Mouse (Mus musculus) limb, embryonic 13.5 days (tissue): ENCODE data around the gene Fnbp1. TPM values are rescaled to one million over a fixed set of nuclear protein-coding genes. Genes with fewer than 3 reads are reported as not detected.
"Not testable (repeated sequence)": the region's sequence is repeated elsewhere in the genome, so short reads cannot be mapped to it uniquely, and the experiment has no call there.

Experiments
- ATAC-seq: fragments of 200-750 bp; cut with Nextera tagmentation; 2 replicates; pipeline ENCODE4 v1.8.0; 2017; ENCODE audit warnings: low read depth, moderate number of reproducible peaks, moderate TSS enrichment; ENCODE audit not compliant: low FRiP score
- H3K27ac ChIP-seq: fragments of 300-500 bp; sonication (generic); 2 replicates; pipeline ENCODE4 v1.5.1; 2015; ENCODE audit warnings: inconsistent platforms, mild to moderate bottlenecking, moderate library complexity
- H3K27me3 ChIP-seq: fragments of 300-500 bp; sonication (generic); 2 replicates; pipeline ENCODE4 v1.6.1; 2015; ENCODE audit warnings: mild to moderate bottlenecking, inconsistent platforms
- H3K36me3 ChIP-seq: fragments of 300-500 bp; sonication (generic); 2 replicates; pipeline ENCODE4 v1.6.1; 2015; ENCODE audit warnings: inconsistent platforms, mild to moderate bottlenecking, moderate library complexity
- H3K4me1 ChIP-seq: fragments of 300-500 bp; sonication (generic); 2 replicates; pipeline ENCODE4 v1.6.1; 2015; ENCODE audit warnings: inconsistent platforms
- H3K4me2 ChIP-seq: fragments of 300-500 bp; sonication (generic); replicated peaks from 2 replicates; pipeline ENCODE4 v1.6.1; 2015; ENCODE audit warnings: inconsistent platforms, mild to moderate bottlenecking, moderate library complexity
- H3K4me3 ChIP-seq: fragments of 300-500 bp; sonication (generic); 2 replicates; pipeline ENCODE4 v1.5.1; 2015; ENCODE audit warnings: moderate library complexity, mild to moderate bottlenecking, inconsistent platforms
- H3K9ac ChIP-seq: fragments of 300-500 bp; sonication (generic); 2 replicates; pipeline ENCODE4 v1.6.1; 2015; ENCODE audit warnings: mild to moderate bottlenecking, inconsistent platforms
- H3K9me3 ChIP-seq: fragments of 300-500 bp; sonication (generic); 2 replicates; pipeline ENCODE4 v1.6.1; 2016; ENCODE audit warnings: inconsistent platforms
- WGBS: fragments of 180-500 bp; shearing (Covaris S2); methylation state at CpG from one replicate; pipeline ENCODE4 v1.1.7; 2015; 5-methylcytosine and 5-hydroxymethylcytosine counted together
- polyA plus RNA-seq: library from polyadenylated mRNA; unstranded; fragments of >200 nt; fragmentation: Nextera tagmentation; extraction: Ambion mirVana; gene quantifications from 2 replicates; pipeline ENCODE4 v1.2.1, GENCODE M21; 2015

Fnbp1 gene
- 21.5 and 24.5 TPM in 2 replicates for polyA plus RNA-seq

DNA sequence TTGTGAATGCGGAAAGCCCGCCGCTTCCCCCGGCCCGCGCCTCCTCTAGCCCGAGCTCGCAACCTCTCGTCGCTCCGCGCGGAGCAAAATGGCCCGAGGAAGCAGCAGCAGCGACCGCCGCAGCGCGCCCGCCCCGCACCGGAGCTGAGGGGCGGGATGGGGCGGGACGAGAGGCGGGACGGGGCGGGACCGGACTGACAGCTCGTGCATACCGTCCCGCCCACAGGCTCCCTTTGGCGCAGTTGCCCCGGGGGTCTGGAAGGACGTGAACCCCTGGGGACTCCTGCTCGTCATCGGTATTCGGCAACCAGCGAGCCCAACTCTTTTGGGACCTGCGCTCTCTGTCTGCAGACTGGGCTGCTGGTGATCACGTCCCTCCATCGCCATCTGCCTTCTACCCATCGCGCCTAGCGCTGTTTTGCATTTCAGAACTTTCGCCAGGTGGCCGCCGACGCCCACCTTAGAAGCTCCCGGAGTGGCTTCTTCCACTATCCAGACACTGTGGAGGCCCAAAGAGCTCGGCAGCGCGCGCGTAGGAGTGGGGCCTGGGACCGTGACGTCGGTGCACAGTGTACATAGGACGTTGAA lies at the start of gene Fnbp1:
TSS of gene Fnbp1 (minus strand) at position 142 of the 588 bp plus-strand sequence.
- under 1% methylated on average over 56 of the region's 59 CpGs for WGBS

DNA sequence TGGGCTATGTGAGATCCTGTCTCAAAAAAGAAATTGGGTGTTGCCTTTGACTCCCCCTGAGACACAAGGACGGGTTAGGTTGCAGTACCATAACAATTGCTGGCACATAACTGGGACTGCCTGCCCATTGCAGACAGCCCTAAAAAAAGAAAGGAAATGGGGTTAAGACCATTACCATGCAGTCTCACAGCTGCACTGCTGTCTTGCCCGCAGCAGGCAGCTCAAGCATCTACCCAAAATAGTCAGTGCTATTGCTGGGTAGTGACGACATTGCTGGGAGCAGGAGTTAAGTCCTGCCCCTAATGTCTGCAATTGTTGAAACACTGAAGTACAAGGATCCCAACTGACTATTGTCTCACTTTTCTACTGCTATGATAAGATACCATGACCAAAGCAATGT lies 47.8 kb upstream of the Fnbp1 start:
- WGBS: 88% methylated on average over 3 of the region's 3 CpGs
- Histone ChIP-seq H3K27ac (no peak overlapping the region), H3K4me1 (no peaks in the 10 kb centered on the region), H3K9ac (no peak overlapping the region), H3K36me3 (peaks cover 82% of the 10 kb centered on the region), H3K9me3 (no peaks in the 10 kb centered on the region; the same call in 1 of the 2 replicates), H3K27me3 (no peaks in the 10 kb centered on the region), H3K4me3 (no peak overlapping the region), H3K4me2 (no peak overlapping the region)
- peak; percentile 40; the same call in 1 of the 2 replicates for ATAC-seq

More for the DNA sequence above, at the start of gene Fnbp1:
- no peaks in the 10 kb centered on the region for H3K27me3 ChIP-seq
- peaks cover 27% of the 10 kb centered on the region for H3K4me1 ChIP-seq
- H3K36me3 ChIP-seq: peaks cover 12% of the 10 kb centered on the region
- H3K9me3 ChIP-seq: no peaks in the 10 kb centered on the region
- H3K4me2 ChIP-seq: peak within 1 kb of the TSS; percentile 95
- peak within 1 kb of the TSS; percentile 88 for H3K9ac ChIP-seq
- peak within 1 kb of the TSS; percentile 78; the same call in 1 of the 2 replicates for H3K27ac ChIP-seq
- ATAC-seq: peak; percentile 93
- peak within 1 kb of the TSS; percentile 86 for H3K4me3 ChIP-seq

DNA sequence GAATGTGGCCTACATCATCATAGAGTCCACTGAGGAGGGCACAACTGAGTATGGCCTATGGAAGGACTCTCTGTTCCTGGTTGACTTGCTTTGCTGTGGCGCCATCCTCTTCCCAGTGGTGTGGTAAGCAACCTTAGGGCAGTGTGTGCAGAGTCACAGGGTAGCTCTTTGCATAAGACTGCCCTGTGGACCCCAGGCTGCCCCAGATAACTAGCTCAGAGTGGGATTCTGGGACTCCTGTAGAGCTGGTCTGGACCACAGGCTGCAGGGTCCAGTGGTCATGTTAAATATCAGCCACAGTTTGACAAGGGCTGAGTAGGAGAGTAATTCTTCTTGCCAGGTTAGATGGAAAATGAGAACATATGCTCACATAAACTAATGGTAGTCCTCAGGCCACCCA lies 46.9 kb upstream of the Fnbp1 start:
- WGBS: 97% methylated on average over 1 of the region's 1 CpGs
- no peak for ATAC-seq
- H3K4me1 ChIP-seq: no peaks in the 10 kb centered on the region
- peaks cover 86% of the 10 kb centered on the region for H3K36me3 ChIP-seq
- no peaks in the 10 kb centered on the region; the same call in 1 of the 2 replicates for H3K9me3 ChIP-seq
- H3K4me3 ChIP-seq: no peak overlapping the region
- no peak overlapping the region for H3K4me2 ChIP-seq
- H3K27ac ChIP-seq: no peak overlapping the region
- no peaks in the 10 kb centered on the region for H3K27me3 ChIP-seq
- no peak overlapping the region for H3K9ac ChIP-seq

DNA sequence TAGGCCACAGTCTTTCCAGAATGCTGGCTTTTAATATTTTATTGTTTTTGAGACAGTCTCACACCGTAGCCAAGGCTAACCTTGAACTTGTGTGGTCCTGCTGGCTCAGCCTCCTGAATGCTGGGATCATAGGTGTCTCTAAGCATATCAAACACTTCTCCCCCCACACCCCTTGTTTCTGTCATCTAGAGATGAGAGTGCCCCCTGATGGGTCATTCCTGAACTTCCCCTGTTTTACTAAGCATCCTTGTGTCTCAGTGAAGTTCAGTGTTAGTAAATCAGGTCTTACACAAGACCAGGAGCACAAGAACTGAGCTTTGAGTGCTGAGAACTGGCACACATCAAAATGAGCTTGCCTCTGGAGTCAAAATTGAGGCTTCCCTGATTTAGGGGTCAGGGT lies 42.0 kb upstream of the Fnbp1 start:
- Histone ChIP-seq H3K4me1 (no peaks in the 10 kb centered on the region), H3K9ac (no peak overlapping the region), H3K9me3 (no peaks in the 10 kb centered on the region), H3K27ac (no peak overlapping the region), H3K27me3 (no peaks in the 10 kb centered on the region), H3K4me3 (no peak overlapping the region), H3K36me3 (peaks cover 87% of the 10 kb centered on the region), H3K4me2 (no peak overlapping the region)
- no peak for ATAC-seq
- WGBS: 82% methylated on average over 1 of the region's 1 CpGs

DNA sequence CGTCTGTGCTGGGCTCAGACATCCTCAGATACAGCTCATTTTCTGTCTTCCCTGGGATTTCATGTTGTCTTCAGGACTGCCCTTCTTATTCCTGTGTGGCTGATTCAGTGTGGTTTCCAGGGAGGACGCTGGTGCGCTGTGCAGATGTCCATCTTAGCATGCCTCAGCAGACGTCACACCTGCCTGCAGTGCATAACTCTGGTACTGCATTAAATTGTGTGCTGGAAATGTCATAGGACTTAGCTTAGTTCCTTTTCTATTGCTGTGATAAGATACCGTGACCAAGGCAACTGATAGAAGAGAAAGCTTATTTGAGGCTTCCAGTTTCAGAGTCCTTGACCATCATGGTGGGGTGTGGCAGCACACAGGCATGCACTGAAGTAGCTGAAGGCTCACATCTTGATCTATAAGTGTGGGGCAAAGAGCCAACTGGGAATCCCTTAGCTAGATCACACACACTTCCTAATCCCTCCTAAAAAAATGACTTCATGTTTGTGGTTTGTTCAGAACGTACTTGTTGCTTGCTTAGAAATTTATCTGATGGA lies 41.0 kb upstream of the Fnbp1 start:
- no peak overlapping the region for H3K27ac ChIP-seq
- 93% methylated on average over 6 of the region's 6 CpGs for WGBS
- H3K36me3 ChIP-seq: peaks cover 88% of the 10 kb centered on the region
- H3K27me3 ChIP-seq: no peaks in the 10 kb centered on the region
- H3K4me1 ChIP-seq: no peaks in the 10 kb centered on the region
- no peak overlapping the region for H3K9ac ChIP-seq
- no peaks in the 10 kb centered on the region for H3K9me3 ChIP-seq
- no peak overlapping the region for H3K4me3 ChIP-seq
- no peak overlapping the region for H3K4me2 ChIP-seq
- ATAC-seq: no peak

GRCm38 (mm10) chr2:31180081-31180551 lies 38.3 kb upstream of the Fnbp1 start:
- Histone ChIP-seq H3K9me3 (no peaks in the 10 kb centered on the region), H3K27ac (no peak overlapping the region), H3K9ac (no peak overlapping the region), H3K36me3 (peaks cover 94% of the 10 kb centered on the region), H3K4me1 (no peaks in the 10 kb centered on the region), H3K27me3 (no peaks in the 10 kb centered on the region), H3K4me3 (no peak overlapping the region), H3K4me2 (no peak overlapping the region)
- ATAC-seq: no peak
- WGBS: 65% methylated on average over 7 of the region's 7 CpGs

GRCm38 (mm10) chr2:31179471-31179870 lies 37.7 kb upstream of the Fnbp1 start:
- Histone ChIP-seq H3K4me2 (no peak overlapping the region), H3K27me3 (no peaks in the 10 kb centered on the region), H3K4me1 (no peaks in the 10 kb centered on the region), H3K4me3 (no peak overlapping the region), H3K9ac (no peak overlapping the region), H3K9me3 (no peaks in the 10 kb centered on the region), H3K27ac (no peak overlapping the region), H3K36me3 (peaks cover 94% of the 10 kb centered on the region)
- whole genome bisulfite sequencing: 75% methylated on average over 7 of the region's 7 CpGs
- ATAC-seq: no peak

- not testable (repeated sequence) for H3K27ac ChIP-seq, ATAC-seq, H3K4me2 ChIP-seq, H3K4me3 ChIP-seq, H3K4me1 ChIP-seq, H3K27me3 ChIP-seq, H3K9ac ChIP-seq, H3K9me3 ChIP-seq
- H3K36me3 ChIP-seq: peaks cover 94% of the 10 kb centered on the region
- 77% methylated on average over 6 of the region's 6 CpGs for WGBS
Measured at GRCm38 (mm10) chr2:31178593-31178992, 36.8 kb upstream of the Fnbp1 start.

- Histone ChIP-seq H3K4me1 (no peaks in the 10 kb centered on the region), H3K4me3 (no peak overlapping the region), H3K9me3 (no peaks in the 10 kb centered on the region), H3K9ac (no peak overlapping the region), H3K4me2 (no peak overlapping the region), H3K36me3 (peaks cover 100% of the 10 kb centered on the region), H3K27me3 (no peaks in the 10 kb centered on the region), H3K27ac (no peak overlapping the region)
- 79% methylated on average over 4 of the region's 4 CpGs for WGBS
- ATAC-seq: no peak
Measured at GRCm38 (mm10) chr2:31173290-31173689, 31.5 kb upstream of the Fnbp1 start.

- H3K9ac ChIP-seq: no peak overlapping the region
- H3K36me3 ChIP-seq: peaks cover 100% of the 10 kb centered on the region
- no peak overlapping the region for H3K4me3 ChIP-seq
- no peak overlapping the region for H3K4me2 ChIP-seq
- H3K4me1 ChIP-seq: no peaks in the 10 kb centered on the region
- no peaks in the 10 kb centered on the region for H3K27me3 ChIP-seq
- H3K27ac ChIP-seq: no peak overlapping the region
- 90% methylated on average over 5 of the region's 5 CpGs for WGBS
- ATAC-seq: no peak
- H3K9me3 ChIP-seq: no peaks in the 10 kb centered on the region
Measured at GRCm38 (mm10) chr2:31172536-31172935, 30.7 kb upstream of the Fnbp1 start.

GRCm38 (mm10) chr2:31172001-31172400 lies 30.2 kb upstream of the Fnbp1 start:
- no peaks in the 10 kb centered on the region for H3K27me3 ChIP-seq
- no peak overlapping the region for H3K4me2 ChIP-seq
- H3K9ac ChIP-seq: no peak overlapping the region
- H3K4me3 ChIP-seq: no peak overlapping the region
- no peaks in the 10 kb centered on the region for H3K9me3 ChIP-seq
- H3K4me1 ChIP-seq: no peaks in the 10 kb centered on the region
- no peak for ATAC-seq
- H3K27ac ChIP-seq: 0 out of 2 replicates have a peak overlapping the region, but pooled peaks have one; percentile 44
- H3K36me3 ChIP-seq: peaks cover 100% of the 10 kb centered on the region
- WGBS: 84% methylated on average over 5 of the region's 5 CpGs

DNA sequence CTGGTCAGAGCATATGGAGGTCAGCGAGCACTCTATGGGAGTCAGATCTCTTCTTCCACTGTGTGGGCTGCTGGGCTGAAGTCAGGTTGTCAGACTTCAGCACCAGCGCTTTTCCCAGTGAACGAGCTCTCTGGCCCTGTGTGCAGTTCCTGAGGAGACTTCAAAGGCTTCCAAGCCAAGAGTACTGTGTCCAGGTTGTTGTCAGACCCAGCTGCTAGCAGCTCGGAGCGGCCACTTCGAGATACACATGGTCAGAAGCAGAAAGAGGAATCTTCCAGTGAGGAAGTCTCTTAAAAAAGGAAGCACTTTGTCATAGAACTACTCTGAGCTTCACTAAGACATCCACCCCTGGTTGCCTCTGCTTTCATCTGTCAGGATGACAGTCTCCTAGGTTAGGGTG lies 28.4 kb upstream of the Fnbp1 start:
- no peak for ATAC-seq
- no peak overlapping the region for H3K4me2 ChIP-seq
- H3K9me3 ChIP-seq: no peaks in the 10 kb centered on the region
- no peaks in the 10 kb centered on the region for H3K27me3 ChIP-seq
- H3K36me3 ChIP-seq: peaks cover 88% of the 10 kb centered on the region
- no peak overlapping the region for H3K4me3 ChIP-seq
- H3K4me1 ChIP-seq: peaks cover 5% of the 10 kb centered on the region
- no peak overlapping the region for H3K9ac ChIP-seq
- WGBS: 89% methylated on average over 6 of the region's 6 CpGs
- no peak overlapping the region for H3K27ac ChIP-seq

DNA sequence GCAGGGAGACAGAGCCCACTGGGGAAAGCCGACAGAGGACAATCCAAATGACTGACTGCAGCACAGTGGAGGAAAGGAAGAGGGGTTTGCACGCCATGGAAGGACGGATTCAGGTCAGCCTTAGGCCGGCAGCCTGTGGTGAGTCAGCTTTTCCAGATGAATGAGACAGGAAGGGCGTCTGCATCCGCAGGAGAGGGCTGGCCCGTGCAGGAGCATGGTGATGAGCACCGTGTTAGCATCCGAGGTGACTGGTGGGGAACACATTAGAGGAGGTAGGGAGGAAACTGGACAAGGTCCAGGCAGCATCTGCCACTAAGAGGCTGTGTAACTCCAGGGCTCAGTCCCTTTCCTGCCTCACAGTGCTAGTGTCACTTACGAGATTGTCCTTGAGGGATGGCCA lies 27.2 kb upstream of the Fnbp1 start:
- Histone ChIP-seq H3K4me2 (no peak overlapping the region), H3K27ac (no peak overlapping the region), H3K4me3 (no peak overlapping the region), H3K4me1 (peaks cover 17% of the 10 kb centered on the region), H3K9me3 (no peaks in the 10 kb centered on the region), H3K27me3 (no peaks in the 10 kb centered on the region), H3K9ac (no peak overlapping the region), H3K36me3 (peaks cover 76% of the 10 kb centered on the region)
- ATAC-seq: no peak
- 87% methylated on average over 10 of the region's 10 CpGs for WGBS
